In the genomic region with DNA sequence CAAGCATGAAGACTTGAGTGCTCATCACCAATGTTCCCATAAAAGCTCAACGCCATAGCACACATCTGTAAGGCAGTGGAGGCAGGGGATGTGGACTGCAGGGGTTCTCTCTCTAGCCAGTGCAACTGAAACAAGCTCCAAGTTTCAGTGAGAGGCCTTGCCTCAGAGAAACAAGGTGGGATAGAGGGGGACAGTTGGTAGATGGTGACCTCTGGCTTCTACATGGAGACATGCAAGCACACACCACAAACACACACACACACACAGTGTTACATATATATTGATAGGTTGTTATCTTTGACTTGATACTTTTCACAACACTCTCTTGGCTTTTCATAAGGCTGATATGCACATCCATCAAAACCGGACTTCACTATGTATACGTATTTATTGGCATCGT, we compare ENCODE assay signal across 10 mouse cellular contexts. TPM values are rescaled to one million over a fixed set of nuclear protein-coding genes. Genes with fewer than 3 reads are reported as not detected.
DNase-seq lines count a peak whose midpoint lies in the region; ATAC-seq and TF ChIP-seq lines count a peak whose summit lies in the region.
"Had no signal": no experiment of that assay in that cellular context is flagged by ENCODE, and none has a peak within 500 bp of the region (broad histone marks: within the 10 kb centered on the region; RNA-seq: fewer than 3 reads in every experiment).

No protein-coding gene starts in this region.

- no peak for ATAC-seq in limb, embryonic 15.5 days (ENCODE audit: insufficient number of reproducible peaks, low FRiP score, low TSS enrichment, low read depth)
- ATAC-seq in liver, embryonic 14.5 days (ENCODE audit: insufficient read depth) = no peak
- ATAC-seq: forebrain, embryonic 16.5 days had no signal

- TF ChIP-seq EP300 in liver, embryonic 14.5 days (IDR thresholded peaks at IDR 0.05; ENCODE audit: low read depth) = no peak

- H3K9me3 ChIP-seq in limb, embryonic 15.5 days = no peaks in the 10 kb centered on the region
- no peaks in the 10 kb centered on the region for H3K9me3 ChIP-seq in limb, embryonic 10.5 days (replicated peaks)
- no peaks in the 10 kb centered on the region for H3K9me3 ChIP-seq in liver, embryonic 14.5 days (ENCODE audit: control insufficient read depth, low read length)
- H3K9me3 ChIP-seq: midbrain, embryonic 12.5 days had no signal

- no peak overlapping the region for H3K4me2 ChIP-seq in limb, embryonic 15.5 days
- H3K4me2 ChIP-seq in liver, embryonic 14.5 days (ENCODE audit: low read depth) = no peak overlapping the region
- H3K4me2 ChIP-seq: midbrain, embryonic 12.5 days had no signal

- H3K36me3 ChIP-seq in limb, embryonic 15.5 days = no peaks in the 10 kb centered on the region
- H3K36me3 ChIP-seq in limb, embryonic 10.5 days = no peaks in the 10 kb centered on the region
- H3K36me3 ChIP-seq in liver, embryonic 14.5 days (replicated peaks; ENCODE audit: control insufficient read depth, insufficient read depth, low read depth) = no peaks in the 10 kb centered on the region
- H3K36me3 ChIP-seq: midbrain, embryonic 12.5 days had no signal

- TF ChIP-seq POLR2A in bone marrow macrophage, adult 2 months (IDR thresholded peaks at IDR 0.05; ENCODE audit: borderline replicate concordance, low read depth, low read length) = no peak
- no peak for TF ChIP-seq POLR2A in olfactory bulb, adult 2 months (IDR thresholded peaks at IDR 0.05; ENCODE audit: insufficient read depth, low read depth, low read length)

- no peak for DNase-seq in limb, embryonic 10.5 days (ENCODE audit: low spot score)
- DNase-seq in liver, embryonic 14.5 days (ENCODE audit: low read depth in 3 of 3, low spot score in 3 of 3) = no peak
- DNase-seq in lung, postnatal 4 days = no peak
- DNase-seq in thymus, postnatal 14 days = no peak
- DNase-seq: cerebellum, adult 8-10 months had no signal

- H3K4me3 ChIP-seq in limb, embryonic 15.5 days = no peak overlapping the region
- H3K4me3 ChIP-seq in limb, embryonic 10.5 days = no peak overlapping the region
- H3K4me3 ChIP-seq in bone marrow macrophage, adult 2 months (ENCODE audit: insufficient read depth, low read length) = 0 out of 2 replicates have a peak overlapping the region, but pooled peaks have one; percentile 2
- no peak overlapping the region for H3K4me3 ChIP-seq in liver, embryonic 14.5 days (ENCODE audit: insufficient read depth in 1 of 2, low read depth in 2 of 2, low read length in 2 of 2)
- H3K4me3 ChIP-seq in olfactory bulb, adult 2 months (ENCODE audit: insufficient read depth, low read depth, low read length) = no peak overlapping the region
- H3K4me3 ChIP-seq: midbrain, embryonic 12.5 days had no signal

- no peak for TF ChIP-seq CTCF in bone marrow macrophage, adult 2 months (IDR thresholded peaks at IDR 0.05; ENCODE audit: low read depth, low read length)
- TF ChIP-seq CTCF in liver, embryonic 14.5 days (IDR thresholded peaks at IDR 0.05; ENCODE audit: low read depth) = peak; percentile 21
- no peak for TF ChIP-seq CTCF in olfactory bulb, adult 2 months (IDR thresholded peaks at IDR 0.05; ENCODE audit: insufficient read depth, low read depth, low read length)

- peaks cover 46% of the 10 kb centered on the region for H3K4me1 ChIP-seq in limb, embryonic 15.5 days
- peaks cover 43% of the 10 kb centered on the region for H3K4me1 ChIP-seq in limb, embryonic 10.5 days
- H3K4me1 ChIP-seq in bone marrow macrophage, adult 2 months (ENCODE audit: control insufficient read depth, insufficient read depth, low read length) = peaks cover 46% of the 10 kb centered on the region
- H3K4me1 ChIP-seq in liver, embryonic 14.5 days (replicated peaks; ENCODE audit: control insufficient read depth in 2 of 2, insufficient read depth in 2 of 2, low read length in 1 of 2) = peaks cover 65 to 71% of the 10 kb centered on the region in 2 experiments
- peaks cover 29% of the 10 kb centered on the region for H3K4me1 ChIP-seq in olfactory bulb, adult 2 months (ENCODE audit: control insufficient read depth, insufficient read depth, low read length)

- WGBS in limb, embryonic 15.5 days = 86% methylated on average over 4 of the region's 4 CpGs
- WGBS in limb, embryonic 10.5 days = 94% methylated on average over 4 of the region's 4 CpGs
- 57% methylated on average over 4 of the region's 4 CpGs for WGBS in liver, embryonic 14.5 days (ENCODE audit: insufficient replicate concordance)
- 75% methylated on average over 4 of the region's 4 CpGs for WGBS in olfactory bulb, adult 2 months

- H3K9ac ChIP-seq in limb, embryonic 15.5 days = no peak overlapping the region
- no peak overlapping the region for H3K9ac ChIP-seq in liver, embryonic 14.5 days (replicated peaks)
- H3K9ac ChIP-seq: midbrain, embryonic 12.5 days had no signal

- H3K27me3 ChIP-seq in limb, embryonic 15.5 days = 0 out of 2 replicates have a peak, but pooled peaks cover 4% of the 10 kb centered on the region
- H3K27me3 ChIP-seq in limb, embryonic 10.5 days (ENCODE audit: low read depth, poor library complexity, severe bottlenecking) = peaks cover 52% of the 10 kb centered on the region
- no peaks in the 10 kb centered on the region for H3K27me3 ChIP-seq in liver, embryonic 14.5 days (ENCODE audit: control insufficient read depth, insufficient read depth, low read length)

- peak overlapping the region; percentile 78 for H3K27ac ChIP-seq in limb, embryonic 15.5 days
- no peak overlapping the region for H3K27ac ChIP-seq in limb, embryonic 10.5 days
- H3K27ac ChIP-seq in bone marrow macrophage, adult 2 months (ENCODE audit: insufficient read depth, low read depth, low read length) = peak overlapping the region; percentile 99
- H3K27ac ChIP-seq in liver, embryonic 14.5 days = peak overlapping the region; percentile 87; the same call in 1 of the 2 replicates
- 0 out of 2 replicates have a peak overlapping the region, but pooled peaks have one; percentile 21 for H3K27ac ChIP-seq in olfactory bulb, adult 2 months (ENCODE audit: insufficient read depth, low read depth, low read length)
- H3K27ac ChIP-seq: midbrain, embryonic 12.5 days had no signal

RNA-seq across cellular contexts. Expression of gene Syne3, which starts 2.7 kb away (rescaled TPM):
- 3.3 and 4.0 TPM in 2 replicates for polyA plus RNA-seq in limb, embryonic 15.5 days (2015; fragmentation: Nextera tagmentation; extraction: Ambion mirVana)
- 0.09 and 0.25 TPM in 2 replicates for polyA plus RNA-seq in limb, embryonic 10.5 days (2016; fragmentation: Nextera tagmentation; extraction: Ambion mirVana)
- polyA plus RNA-seq in bone marrow macrophage, adult 2 months (2012; ENCODE audit: insufficient read depth, insufficient read length, missing spikeins) = 13.4 and 18.2 TPM in 2 replicates
- 1.7 and 2.2 TPM in 2 replicates for polyA plus RNA-seq in liver, embryonic 14.5 days (2012; rRNA removed)
- polyA plus RNA-seq in liver, embryonic 14.5 days (2014; fragmentation: Nextera tagmentation; extraction: Ambion mirVana) = 1.6 and 1.7 TPM in 2 replicates
- not detected in 2 replicates for polyA plus RNA-seq in olfactory bulb, adult 2 months (2012; ENCODE audit: insufficient read depth, insufficient read length, low replicate concordance, missing spikeins)

RNA-seq across cellular contexts. Expression of gene Glrx5, which starts 20.2 kb away (rescaled TPM):
- 129 and 134 TPM in 2 replicates for polyA plus RNA-seq in limb, embryonic 15.5 days (2015; fragmentation: Nextera tagmentation; extraction: Ambion mirVana)
- polyA plus RNA-seq in limb, embryonic 10.5 days (2016; fragmentation: Nextera tagmentation; extraction: Ambion mirVana) = 215 and 255 TPM in 2 replicates
- 22.5 and 31.6 TPM in 2 replicates for polyA plus RNA-seq in bone marrow macrophage, adult 2 months (2012; ENCODE audit: insufficient read depth, insufficient read length, missing spikeins)
- polyA plus RNA-seq in liver, embryonic 14.5 days (2012; rRNA removed) = 93.7 and 238 TPM in 2 replicates
- polyA plus RNA-seq in liver, embryonic 14.5 days (2014; fragmentation: Nextera tagmentation; extraction: Ambion mirVana) = 622 and 681 TPM in 2 replicates
- not detected in 2 replicates for polyA plus RNA-seq in olfactory bulb, adult 2 months (2012; ENCODE audit: insufficient read depth, insufficient read length, low replicate concordance, missing spikeins)

Comparison
In these comparisons a context has a peak if more than half of its experiments do, and no peak if none do; other contexts are left out.
1. RNA of gene Glrx5, which starts 20.2 kb away (polyA plus RNA-seq): 93.7 to 681 TPM in liver, embryonic 14.5 days, 215 to 255 TPM in limb, embryonic 10.5 days, 129 to 134 TPM in limb, embryonic 15.5 days and 22.5 to 31.6 TPM in bone marrow macrophage, adult 2 months; not detected in olfactory bulb, adult 2 months; every median in the first group is over 10 times any median in the second.